Mouse (Mus musculus): ENCODE measurements around the gene Cotl1. TPM values are rescaled to one million over a fixed set of nuclear protein-coding genes. Genes with fewer than 3 reads are reported as not detected.

Gene Cotl1
- total and polyA plus RNA-seq, 2 experiments = 12.4 to 40.3 TPM

GRCm38 (mm10) chr8:119781086-119781840 is 59.1 kb downstream of the Cotl1 start:
- Histone ChIP-seq H3K36me3 (ENCODE audit: control insufficient read depth, insufficient read depth, low read length) (no peaks in the 10 kb centered on the region), H3K4me1 (ENCODE audit: control insufficient read depth, insufficient read depth, low read length) (peaks cover 8% of the 10 kb centered on the region; the same call in 1 of the 2 replicates), H3K9ac (ENCODE audit: low read depth, low read length) (no peak overlapping the region), H3K79me2 (ENCODE audit: control insufficient read depth, insufficient read depth, low read length) (0 out of 2 replicates have a peak, but pooled peaks cover 7% of the 10 kb centered on the region), H3K27ac (replicated peaks; ENCODE audit: insufficient read depth, low read depth, low read length) (no peak overlapping the region), H3K27me3 (ENCODE audit: control insufficient read depth, insufficient read depth, low read length) (no peaks in the 10 kb centered on the region), H3K4me3 (ENCODE audit: insufficient read depth, low read depth, low read length) (no peak overlapping the region)
- no peak for TF ChIP-seq POLR2A (IDR thresholded peaks at IDR 0.05; ENCODE audit: extremely low read depth, insufficient read depth, low read length)
- no peak for TF ChIP-seq CTCF (IDR thresholded peaks at IDR 0.05; ENCODE audit: low read depth, low read length)
- WGBS = 62% methylated on average over 4 of the region's 4 CpGs
- DNase-seq (ENCODE audit: extremely low read depth, low read depth, low spot score) = no peak

GRCm38 (mm10) chr8:119780402-119781049 is 59.8 kb downstream of the Cotl1 start:
- H3K27ac ChIP-seq (replicated peaks; ENCODE audit: insufficient read depth, low read depth, low read length) = no peak overlapping the region
- no peak overlapping the region for H3K4me3 ChIP-seq (ENCODE audit: insufficient read depth, low read depth, low read length)
- no peak overlapping the region for H3K9ac ChIP-seq (ENCODE audit: low read depth, low read length)
- TF ChIP-seq CTCF (IDR thresholded peaks at IDR 0.05; ENCODE audit: low read depth, low read length) = no peak
- TF ChIP-seq POLR2A (IDR thresholded peaks at IDR 0.05; ENCODE audit: extremely low read depth, insufficient read depth, low read length) = no peak
- no peaks in the 10 kb centered on the region for H3K36me3 ChIP-seq (ENCODE audit: control insufficient read depth, insufficient read depth, low read length)
- peaks cover 8% of the 10 kb centered on the region; the same call in 1 of the 2 replicates for H3K4me1 ChIP-seq (ENCODE audit: control insufficient read depth, insufficient read depth, low read length)
- WGBS = 85% methylated on average over 9 of the region's 9 CpGs
- H3K27me3 ChIP-seq (ENCODE audit: control insufficient read depth, insufficient read depth, low read length) = no peaks in the 10 kb centered on the region
- DNase-seq (ENCODE audit: extremely low read depth, low read depth, low spot score) = no peak
- 0 out of 2 replicates have a peak, but pooled peaks cover 7% of the 10 kb centered on the region for H3K79me2 ChIP-seq (ENCODE audit: control insufficient read depth, insufficient read depth, low read length)

- H3K27me3 ChIP-seq (ENCODE audit: control insufficient read depth, insufficient read depth, low read length) = no peaks in the 10 kb centered on the region
- DNase-seq (ENCODE audit: extremely low read depth, low read depth, low spot score) = peak; percentile 74
- no peaks in the 10 kb centered on the region for H3K36me3 ChIP-seq (ENCODE audit: control insufficient read depth, insufficient read depth, low read length)
- peaks cover 8% of the 10 kb centered on the region; the same call in 1 of the 2 replicates for H3K4me1 ChIP-seq (ENCODE audit: control insufficient read depth, insufficient read depth, low read length)
- H3K79me2 ChIP-seq (ENCODE audit: control insufficient read depth, insufficient read depth, low read length) = 0 out of 2 replicates have a peak, but pooled peaks cover 7% of the 10 kb centered on the region
- TF ChIP-seq POLR2A (IDR thresholded peaks at IDR 0.05; ENCODE audit: extremely low read depth, insufficient read depth, low read length) (no peak), CTCF (IDR thresholded peaks at IDR 0.05; ENCODE audit: low read depth, low read length) (peak; percentile 94)
- no peak overlapping the region for H3K27ac ChIP-seq (replicated peaks; ENCODE audit: insufficient read depth, low read depth, low read length)
- WGBS = 25% methylated on average over 14 of the region's 14 CpGs
- no peak overlapping the region for H3K9ac ChIP-seq (ENCODE audit: low read depth, low read length)
- H3K4me3 ChIP-seq (ENCODE audit: insufficient read depth, low read depth, low read length) = no peak overlapping the region
Measured at GRCm38 (mm10) chr8:119779013-119779737, 61.2 kb downstream of the Cotl1 start.

- Histone ChIP-seq H3K4me1 (ENCODE audit: control insufficient read depth, insufficient read depth, low read length) (peaks cover 8% of the 10 kb centered on the region; the same call in 1 of the 2 replicates), H3K27me3 (ENCODE audit: control insufficient read depth, insufficient read depth, low read length) (no peaks in the 10 kb centered on the region), H3K4me3 (ENCODE audit: insufficient read depth, low read depth, low read length) (peak within 1 kb of the TSS; percentile 60), H3K9ac (ENCODE audit: low read depth, low read length) (peak within 1 kb of the TSS; percentile 67), H3K79me2 (ENCODE audit: control insufficient read depth, insufficient read depth, low read length) (0 out of 2 replicates have a peak, but pooled peaks cover 7% of the 10 kb centered on the region), H3K36me3 (ENCODE audit: control insufficient read depth, insufficient read depth, low read length) (no peaks in the 10 kb centered on the region), H3K27ac (replicated peaks; ENCODE audit: insufficient read depth, low read depth, low read length) (peak within 1 kb of the TSS; percentile 63)
- under 1% methylated on average over 18 of the region's 18 CpGs for WGBS
- peak; percentile 94 for DNase-seq (ENCODE audit: extremely low read depth, low read depth, low spot score)
- TF ChIP-seq CTCF (IDR thresholded peaks at IDR 0.05; ENCODE audit: low read depth, low read length) (no peak), POLR2A (IDR thresholded peaks at IDR 0.05; ENCODE audit: extremely low read depth, insufficient read depth, low read length) (peak; percentile 91)
Measured at GRCm38 (mm10) chr8:119778263-119778662, 62.1 kb downstream of the Cotl1 start, which contains the start of gene Tldc1. Gene Tldc1 (minus strand): TSS chr8:119778416.

GRCm38 (mm10) chr8:119777765-119778164 is 62.6 kb downstream of the Cotl1 start:
- 20% methylated on average over 7 of the region's 7 CpGs for WGBS
- Histone ChIP-seq H3K4me3 (ENCODE audit: insufficient read depth, low read depth, low read length) (peak overlapping the region; percentile 60), H3K4me1 (ENCODE audit: control insufficient read depth, insufficient read depth, low read length) (peaks cover 8% of the 10 kb centered on the region; the same call in 1 of the 2 replicates), H3K27me3 (ENCODE audit: control insufficient read depth, insufficient read depth, low read length) (no peaks in the 10 kb centered on the region), H3K79me2 (ENCODE audit: control insufficient read depth, insufficient read depth, low read length) (0 out of 2 replicates have a peak, but pooled peaks cover 7% of the 10 kb centered on the region), H3K36me3 (ENCODE audit: control insufficient read depth, insufficient read depth, low read length) (no peaks in the 10 kb centered on the region), H3K27ac (replicated peaks; ENCODE audit: insufficient read depth, low read depth, low read length) (peak overlapping the region; percentile 63), H3K9ac (ENCODE audit: low read depth, low read length) (peak overlapping the region; percentile 67)
- TF ChIP-seq POLR2A (IDR thresholded peaks at IDR 0.05; ENCODE audit: extremely low read depth, insufficient read depth, low read length) (no peak), CTCF (IDR thresholded peaks at IDR 0.05; ENCODE audit: low read depth, low read length) (no peak)
- DNase-seq (ENCODE audit: extremely low read depth, low read depth, low spot score) = no peak
